Mouse (Mus musculus): Measurements from ENCODE around the gene Dennd4a.
A peak's percentile ranks its signal among the peaks of the same experiment; 100 is the strongest.
"Not testable (repeated sequence)": the region's sequence is repeated elsewhere in the genome, so short reads cannot be mapped to it uniquely, and the experiment has no call there.

Gene Dennd4a

DNA sequence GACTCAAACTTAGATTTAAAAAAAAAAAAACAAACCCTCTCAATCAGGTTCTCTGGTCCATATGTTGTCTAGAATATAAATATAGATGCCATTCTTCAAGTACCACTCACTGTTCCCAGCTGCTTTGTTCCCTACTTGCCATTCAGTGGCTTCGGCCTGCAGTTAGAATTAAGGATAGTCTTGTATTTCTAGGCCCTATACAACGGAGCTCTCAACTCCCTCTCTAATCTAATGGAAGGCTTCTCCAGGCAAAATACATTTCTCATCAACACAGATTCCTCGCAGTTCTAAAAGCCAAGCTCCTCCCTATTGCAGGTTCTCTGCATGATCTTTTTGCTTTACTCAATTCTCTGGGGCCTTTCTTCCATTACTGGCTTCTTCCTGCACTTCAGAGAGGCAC, 1.3 kb upstream of the Dennd4a start:
- ATAC-seq (ENCODE audit: insufficient number of reproducible peaks, low FRiP score, low TSS enrichment) = no peak

- peak; percentile 62; the same call in 1 of the 2 replicates for ATAC-seq (ENCODE audit: insufficient number of reproducible peaks, low FRiP score, low TSS enrichment)
These were observed 666 bp downstream of the Dennd4a start for GRCm38 (mm10) chr9:64811538-64812474.

GRCm38 (mm10) chr9:64812475-64812860, 1.3 kb downstream of the Dennd4a start:
- no peak for ATAC-seq (ENCODE audit: insufficient number of reproducible peaks, low FRiP score, low TSS enrichment)

DNA sequence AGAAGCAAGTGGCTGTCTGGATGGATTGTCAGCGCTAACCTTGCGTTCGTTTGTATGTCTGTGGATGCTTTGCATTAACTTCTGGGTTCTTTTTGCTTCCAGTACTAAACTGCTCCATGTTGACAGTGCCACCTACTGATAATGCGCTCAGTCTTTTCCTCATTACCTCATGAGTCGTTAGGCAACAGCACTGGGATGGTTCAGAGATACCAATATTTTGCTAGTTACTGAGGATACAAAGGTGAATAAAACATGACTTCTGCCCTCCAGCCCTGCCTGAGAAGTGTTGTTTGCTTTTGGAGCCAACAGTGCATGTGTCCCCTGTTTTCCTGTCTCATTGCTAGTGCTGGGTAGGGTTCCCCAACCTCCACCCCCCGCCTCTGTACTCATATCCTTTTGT, 3.1 kb downstream of the Dennd4a start:
- ATAC-seq (ENCODE audit: insufficient number of reproducible peaks, low FRiP score, low TSS enrichment) = no peak

DNA sequence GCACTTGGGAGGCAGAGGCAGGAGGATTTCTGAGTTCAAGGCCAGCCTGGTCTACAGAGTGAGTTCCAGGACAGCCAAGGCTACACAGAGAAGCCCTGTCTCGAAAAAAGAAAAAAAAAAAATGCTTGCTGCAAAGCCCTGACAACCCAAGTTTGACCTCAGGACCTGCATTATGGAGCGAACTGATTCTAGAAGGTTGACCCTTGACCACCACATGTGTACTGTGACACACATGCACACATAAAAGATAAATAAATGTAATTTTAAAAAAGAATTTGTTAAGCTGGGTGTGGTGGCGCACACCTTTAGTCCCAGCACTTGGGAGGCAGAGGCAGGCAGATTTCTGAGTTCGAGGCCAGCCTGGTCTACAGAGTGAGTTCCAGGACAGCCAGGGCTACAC, 8.5 kb downstream of the Dennd4a start:
- not testable (repeated sequence) for ATAC-seq (ENCODE audit: insufficient number of reproducible peaks, low FRiP score, low TSS enrichment)

GRCm38 (mm10) chr9:64820086-64820795, 9.1 kb downstream of the Dennd4a start:
- no peak for ATAC-seq (ENCODE audit: insufficient number of reproducible peaks, low FRiP score, low TSS enrichment)

- ATAC-seq (ENCODE audit: insufficient number of reproducible peaks, low FRiP score, low TSS enrichment) = no peak
These were observed 11.1 kb downstream of the Dennd4a start for GRCm38 (mm10) chr9:64822235-64822634.

DNA sequence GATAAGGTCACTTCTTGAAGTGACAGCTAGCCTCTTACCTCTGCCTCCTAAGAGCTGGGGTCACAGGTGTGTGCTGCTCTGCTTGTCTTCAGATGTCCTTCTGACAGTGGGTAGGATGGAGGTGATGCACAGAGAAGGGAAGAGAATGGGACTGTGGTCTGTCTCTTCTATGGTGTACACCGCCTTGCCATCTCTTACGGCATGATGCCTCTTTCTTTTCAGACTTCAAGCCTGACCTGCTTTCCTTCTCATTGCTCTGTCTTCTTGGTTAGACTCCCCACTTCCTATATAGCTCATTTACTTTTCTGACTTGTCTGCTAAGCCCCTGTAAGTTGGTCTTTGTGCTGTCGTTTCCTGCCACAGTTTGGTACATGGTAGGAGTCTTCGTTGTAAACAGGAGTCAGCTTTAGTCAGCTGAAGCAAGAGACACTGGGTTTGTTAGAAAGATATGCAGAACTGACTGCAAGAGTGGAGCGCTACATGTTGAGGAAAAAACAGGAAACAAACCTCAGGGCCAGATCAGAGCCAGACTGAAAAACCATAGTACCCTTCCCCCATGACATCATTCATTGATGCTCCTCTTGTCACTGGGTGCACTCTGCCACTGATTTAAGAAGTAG, 13.4 kb downstream of the Dennd4a start:
- ATAC-seq (ENCODE audit: insufficient number of reproducible peaks, low FRiP score, low TSS enrichment) = no peak

DNA sequence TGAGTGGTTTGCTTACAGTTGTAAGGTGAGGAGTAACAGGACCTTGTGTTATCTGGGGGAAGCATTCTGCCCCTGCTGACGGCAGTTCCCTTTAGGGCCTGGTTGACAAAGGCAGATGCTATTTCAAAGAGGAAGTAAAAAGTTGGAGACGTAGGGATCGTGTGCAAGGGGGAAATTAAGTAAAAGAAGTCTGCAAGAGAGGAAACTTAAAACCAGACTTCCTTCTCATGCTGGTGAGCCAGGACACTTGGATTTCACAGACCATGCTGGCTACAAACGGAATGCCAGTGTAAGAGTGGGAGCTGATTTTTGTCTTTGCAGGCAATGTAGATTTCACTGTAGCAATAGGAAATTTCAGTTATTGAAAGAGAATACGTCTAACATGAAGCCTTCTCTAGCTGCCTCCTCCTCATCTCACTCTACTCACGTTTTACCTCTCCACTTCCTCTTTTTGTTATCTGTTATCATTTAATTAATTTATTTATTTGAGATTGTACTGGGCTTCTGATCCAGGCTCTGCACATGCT, 19.0 kb downstream of the Dennd4a start:
- no peak for ATAC-seq (ENCODE audit: insufficient number of reproducible peaks, low FRiP score, low TSS enrichment)

GRCm38 (mm10) chr9:64830641-64831040, 19.5 kb downstream of the Dennd4a start:
- ATAC-seq (ENCODE audit: insufficient number of reproducible peaks, low FRiP score, low TSS enrichment) = no peak

DNA sequence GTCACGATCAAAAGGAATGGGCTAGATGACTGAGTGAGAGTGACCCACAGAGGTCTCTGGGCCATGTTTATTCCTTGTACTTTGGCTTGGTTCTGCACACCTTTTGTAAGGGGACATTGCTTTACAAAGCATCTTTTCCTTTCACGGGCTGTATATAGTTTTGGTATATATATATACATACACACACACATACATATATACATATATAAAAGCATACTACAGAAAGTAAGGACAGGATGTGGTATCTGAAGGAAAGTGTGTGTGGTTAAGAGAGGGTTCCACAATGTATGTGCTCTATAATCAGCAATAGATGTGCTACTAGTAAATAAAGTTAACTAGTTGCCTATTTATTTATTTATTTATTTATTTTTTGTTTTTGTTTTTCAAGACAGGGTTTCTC, 20.6 kb downstream of the Dennd4a start:
- ATAC-seq (ENCODE audit: insufficient number of reproducible peaks, low FRiP score, low TSS enrichment) = no peak

- no peak for ATAC-seq (ENCODE audit: insufficient number of reproducible peaks, low FRiP score, low TSS enrichment)
These were observed 23.3 kb downstream of the Dennd4a start for GRCm38 (mm10) chr9:64834418-64834817.

GRCm38 (mm10) chr9:64845355-64845754, 34.2 kb downstream of the Dennd4a start:
- no peak for ATAC-seq (ENCODE audit: insufficient number of reproducible peaks, low FRiP score, low TSS enrichment)

DNA sequence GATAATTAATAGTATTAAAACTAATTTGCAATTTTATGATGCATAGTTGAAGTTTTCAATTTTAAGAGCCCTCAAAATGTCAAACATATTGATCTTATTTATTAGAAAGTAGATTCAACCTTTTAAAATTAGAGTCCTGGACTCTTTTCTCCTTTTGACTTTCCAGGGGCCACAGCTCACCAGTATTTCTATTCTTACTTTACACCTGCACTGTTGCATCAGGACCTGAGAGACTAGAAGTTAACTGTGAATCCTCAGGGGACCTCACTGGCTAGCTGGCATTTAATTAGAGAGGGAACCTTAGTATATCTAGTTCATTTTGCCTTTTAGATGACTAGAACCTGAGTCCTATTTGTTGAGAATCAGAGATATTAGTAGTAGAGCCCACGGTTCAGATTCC, 38.4 kb downstream of the Dennd4a start:
- no peak for ATAC-seq (ENCODE audit: insufficient number of reproducible peaks, low FRiP score, low TSS enrichment)

GRCm38 (mm10) chr9:64860083-64860482, 48.9 kb downstream of the Dennd4a start:
- ATAC-seq (ENCODE audit: insufficient number of reproducible peaks, low FRiP score, low TSS enrichment) = no peak

GRCm38 (mm10) chr9:64862687-64863086, 51.5 kb downstream of the Dennd4a start:
- no peak for ATAC-seq (ENCODE audit: insufficient number of reproducible peaks, low FRiP score, low TSS enrichment)

DNA sequence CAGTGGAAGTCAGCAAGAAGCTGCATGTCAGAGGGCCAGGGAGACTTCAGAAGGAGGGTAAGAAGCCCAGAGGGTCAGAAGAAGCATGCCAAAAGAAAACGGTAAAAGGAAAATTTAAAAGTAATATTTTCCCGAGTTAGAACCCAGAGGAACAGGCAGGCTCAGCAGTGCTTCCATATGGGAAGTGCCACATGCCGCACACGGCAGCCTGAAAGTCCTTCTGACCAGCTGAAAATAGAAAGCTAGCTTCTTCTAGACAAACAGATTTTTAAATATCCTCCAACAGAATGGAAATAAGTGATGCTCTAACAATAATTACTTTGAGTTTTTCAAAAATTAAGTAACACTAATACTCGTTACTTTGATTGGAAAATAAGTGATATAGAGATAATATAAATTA, 74.9 kb downstream of the Dennd4a start:
- no peak for ATAC-seq (ENCODE audit: insufficient number of reproducible peaks, low FRiP score, low TSS enrichment)

- ATAC-seq (ENCODE audit: insufficient number of reproducible peaks, low FRiP score, low TSS enrichment) = no peak
These were observed 85.5 kb downstream of the Dennd4a start for GRCm38 (mm10) chr9:64896605-64897004.

- ATAC-seq (ENCODE audit: insufficient number of reproducible peaks, low FRiP score, low TSS enrichment) = no peak
These were observed 91.7 kb downstream of the Dennd4a start for GRCm38 (mm10) chr9:64902866-64903265.

GRCm38 (mm10) chr9:64903386-64903785, 92.2 kb downstream of the Dennd4a start:
- no peak for ATAC-seq (ENCODE audit: insufficient number of reproducible peaks, low FRiP score, low TSS enrichment)

All from cerebellum, adult (tissue).